Comparison of ENCODE assay signal across 20 mouse cellular contexts in genomic region chr5:74218524-74218923, GRCm38 (mm10). TPM values are rescaled to one million over a fixed set of nuclear protein-coding genes. Genes with fewer than 3 reads are reported as not detected.
DNase-seq lines count a peak whose midpoint lies in the region; ATAC-seq and TF ChIP-seq lines count a peak whose summit lies in the region.
"Had no signal": no experiment of that assay in that cellular context is flagged by ENCODE, and none has a peak within 500 bp of the region (broad histone marks: within the 10 kb centered on the region; RNA-seq: fewer than 3 reads in every experiment).

No protein-coding gene starts in this region.

- H3K27ac ChIP-seq in hindbrain, embryonic 10.5 days = 0 out of 2 replicates have a peak overlapping the region, but pooled peaks have one; percentile 12
- H3K27ac ChIP-seq in hindbrain, embryonic 14.5 days = no peak overlapping the region
- 0 out of 2 replicates have a peak overlapping the region, but pooled peaks have one; percentile 11 for H3K27ac ChIP-seq in embryonic facial prominence, embryonic 10.5 days (replicated peaks)
- H3K27ac ChIP-seq in embryonic facial prominence, embryonic 14.5 days (replicated peaks; ENCODE audit: low read depth, low read length) = peak overlapping the region; percentile 41; the same call in 1 of the 2 replicates
- no peak overlapping the region for H3K27ac ChIP-seq in intestine, embryonic 15.5 days
- H3K27ac ChIP-seq: forebrain, embryonic 15.5 days; heart, embryonic 13.5 days; hindbrain, embryonic 15.5 days had no signal

- no peak overlapping the region for H3K4me3 ChIP-seq in hindbrain, embryonic 10.5 days
- H3K4me3 ChIP-seq in hindbrain, embryonic 14.5 days (replicated peaks; ENCODE audit: low read length) = no peak overlapping the region
- H3K4me3 ChIP-seq in embryonic facial prominence, embryonic 10.5 days = no peak overlapping the region
- no peak overlapping the region for H3K4me3 ChIP-seq in embryonic facial prominence, embryonic 14.5 days (ENCODE audit: low read depth, low read length)
- no peak overlapping the region for H3K4me3 ChIP-seq in lung, adult 2 months (replicated peaks; ENCODE audit: extremely low read depth, low read depth, low read length)
- H3K4me3 ChIP-seq in intestine, embryonic 15.5 days (replicated peaks) = no peak overlapping the region
- H3K4me3 ChIP-seq: forebrain, embryonic 15.5 days; heart, embryonic 13.5 days; hindbrain, embryonic 15.5 days had no signal

- no peak overlapping the region for H3K9ac ChIP-seq in hindbrain, embryonic 14.5 days
- H3K9ac ChIP-seq in embryonic facial prominence, embryonic 14.5 days (ENCODE audit: low read depth, low read length) = no peak overlapping the region
- H3K9ac ChIP-seq in intestine, embryonic 15.5 days = no peak overlapping the region
- H3K9ac ChIP-seq: forebrain, embryonic 15.5 days; heart, embryonic 13.5 days; hindbrain, embryonic 15.5 days had no signal

- no peaks in the 10 kb centered on the region for H3K9me3 ChIP-seq in hindbrain, embryonic 10.5 days
- no peaks in the 10 kb centered on the region for H3K9me3 ChIP-seq in hindbrain, embryonic 14.5 days (ENCODE audit: control insufficient read depth, low read length)
- H3K9me3 ChIP-seq in embryonic facial prominence, embryonic 10.5 days = no peaks in the 10 kb centered on the region
- H3K9me3 ChIP-seq in embryonic facial prominence, embryonic 14.5 days (ENCODE audit: control insufficient read depth, low read length) = no peaks in the 10 kb centered on the region
- no peaks in the 10 kb centered on the region for H3K9me3 ChIP-seq in intestine, embryonic 15.5 days
- H3K9me3 ChIP-seq: forebrain, embryonic 15.5 days; heart, embryonic 13.5 days; hindbrain, embryonic 15.5 days had no signal

- no peaks in the 10 kb centered on the region for H3K27me3 ChIP-seq in hindbrain, embryonic 10.5 days (ENCODE audit: insufficient read depth, poor library complexity, severe bottlenecking)
- no peaks in the 10 kb centered on the region for H3K27me3 ChIP-seq in hindbrain, embryonic 14.5 days (ENCODE audit: control insufficient read depth, insufficient read depth, low read length)
- H3K27me3 ChIP-seq in embryonic facial prominence, embryonic 10.5 days (replicated peaks; ENCODE audit: low read depth, poor library complexity, severe bottlenecking) = no peaks in the 10 kb centered on the region
- H3K27me3 ChIP-seq in embryonic facial prominence, embryonic 14.5 days (replicated peaks; ENCODE audit: control insufficient read depth, insufficient read depth, low read length) = no peaks in the 10 kb centered on the region
- no peaks in the 10 kb centered on the region for H3K27me3 ChIP-seq in intestine, embryonic 15.5 days (replicated peaks)
- H3K27me3 ChIP-seq: forebrain, embryonic 15.5 days; heart, embryonic 13.5 days; hindbrain, embryonic 15.5 days; Patski had no signal

- DNase-seq in hindbrain, embryonic 10.5 days (ENCODE audit: low spot score) = no peak
- DNase-seq in hindbrain, embryonic 14.5 days (ENCODE audit: low spot score) = no peak
- no peak for DNase-seq in embryonic facial prominence, embryonic 10.5 days (ENCODE audit: low spot score)
- DNase-seq in embryonic facial prominence, embryonic 14.5 days (ENCODE audit: low spot score) = peak; percentile 59
- peak; percentile 65 for DNase-seq in retina, embryonic 14.5 days (ENCODE audit: low spot score)
- no peak for DNase-seq in lung, adult 2 months
- DNase-seq in right cerebral cortex, adult 2 months (ENCODE audit: low spot score in 2 of 2) = no peak
- DNase-seq: adrenal gland, adult 2 months; adrenal gland, postnatal 25 days; cerebellum, adult 18-20 months; cerebellum, postnatal 14 days; gastrocnemius, postnatal 36 days; heart, adult 11 months; heart, postnatal 4 days; kidney, adult 2 months had no signal

- H3K4me2 ChIP-seq in hindbrain, embryonic 14.5 days (replicated peaks) = no peak overlapping the region
- no peak overlapping the region for H3K4me2 ChIP-seq in embryonic facial prominence, embryonic 14.5 days (ENCODE audit: low read depth, low read length)
- no peak overlapping the region for H3K4me2 ChIP-seq in intestine, embryonic 15.5 days (replicated peaks)
- H3K4me2 ChIP-seq: forebrain, embryonic 15.5 days; heart, embryonic 13.5 days; hindbrain, embryonic 15.5 days had no signal

- TF ChIP-seq CTCF in lung, adult 2 months (IDR thresholded peaks at IDR 0.05; ENCODE audit: insufficient read depth, low read length) = no peak

- ATAC-seq in hindbrain, embryonic 14.5 days (ENCODE audit: low FRiP score) = no peak
- no peak for ATAC-seq in embryonic facial prominence, embryonic 14.5 days (ENCODE audit: low read depth)
- no peak for ATAC-seq in intestine, embryonic 15.5 days
- ATAC-seq: forebrain, embryonic 15.5 days; Patski had no signal

- H3K4me1 ChIP-seq in hindbrain, embryonic 10.5 days (replicated peaks) = peaks cover 39% of the 10 kb centered on the region
- peaks cover 9% of the 10 kb centered on the region; the same call in 1 of the 2 replicates for H3K4me1 ChIP-seq in hindbrain, embryonic 14.5 days (replicated peaks; ENCODE audit: control insufficient read depth, insufficient read depth, low read length)
- peaks cover 31% of the 10 kb centered on the region for H3K4me1 ChIP-seq in embryonic facial prominence, embryonic 10.5 days
- H3K4me1 ChIP-seq in embryonic facial prominence, embryonic 14.5 days (ENCODE audit: control insufficient read depth, insufficient read depth, low read length) = peaks cover 27% of the 10 kb centered on the region
- peaks cover 4% of the 10 kb centered on the region; the same call in 1 of the 2 replicates for H3K4me1 ChIP-seq in lung, adult 2 months (ENCODE audit: control insufficient read depth, insufficient read depth, low read length)
- peaks cover 10% of the 10 kb centered on the region for H3K4me1 ChIP-seq in intestine, embryonic 15.5 days (replicated peaks)

- no peaks in the 10 kb centered on the region for H3K36me3 ChIP-seq in hindbrain, embryonic 10.5 days
- H3K36me3 ChIP-seq in hindbrain, embryonic 14.5 days (replicated peaks; ENCODE audit: control insufficient read depth, insufficient read depth) = no peaks in the 10 kb centered on the region
- no peaks in the 10 kb centered on the region for H3K36me3 ChIP-seq in embryonic facial prominence, embryonic 10.5 days (replicated peaks)
- H3K36me3 ChIP-seq in embryonic facial prominence, embryonic 14.5 days (ENCODE audit: control insufficient read depth, insufficient read depth, low read length) = no peaks in the 10 kb centered on the region
- H3K36me3 ChIP-seq in intestine, embryonic 15.5 days = no peaks in the 10 kb centered on the region
- H3K36me3 ChIP-seq: forebrain, embryonic 15.5 days; heart, embryonic 13.5 days; hindbrain, embryonic 15.5 days had no signal

- 32% methylated on average over 4 of the region's 4 CpGs for WGBS in hindbrain, embryonic 10.5 days
- 32% methylated on average over 4 of the region's 4 CpGs for WGBS in hindbrain, embryonic 14.5 days
- WGBS in embryonic facial prominence, embryonic 10.5 days = 42% methylated on average over 4 of the region's 4 CpGs
- 20% methylated on average over 4 of the region's 4 CpGs for WGBS in embryonic facial prominence, embryonic 14.5 days
- WGBS in lung, adult 2 months = 84% methylated on average over 4 of the region's 4 CpGs
- 69% methylated on average over 4 of the region's 4 CpGs for WGBS in intestine, embryonic 15.5 days

- no peak for TF ChIP-seq POLR2A in lung, adult 2 months (IDR thresholded peaks at IDR 0.05; ENCODE audit: borderline replicate concordance, extremely low read depth, low read depth, low read length)

RNA-seq across cellular contexts. Expression of gene Rasl11b, which starts 23.4 kb away (rescaled TPM):
- 30.5 and 32.7 TPM in 2 replicates for polyA plus RNA-seq in hindbrain, embryonic 10.5 days (2016; fragmentation: Nextera tagmentation; extraction: Ambion mirVana)
- 15.4 and 16.5 TPM in 2 replicates for polyA plus RNA-seq in hindbrain, embryonic 14.5 days (2014; fragmentation: Nextera tagmentation; extraction: Ambion mirVana)
- 46.3 and 58.0 TPM in 2 replicates for polyA plus RNA-seq in embryonic facial prominence, embryonic 10.5 days (2016; fragmentation: Nextera tagmentation; extraction: Ambion mirVana)
- 62.9 and 75.4 TPM in 2 replicates for polyA plus RNA-seq in embryonic facial prominence, embryonic 14.5 days (2014; fragmentation: Nextera tagmentation; extraction: Ambion mirVana)
- polyA plus RNA-seq in lung, adult 2 months (2012; rRNA removed) = 32.3 and 37.9 TPM in 2 replicates
- 34.9 and 38.3 TPM in 2 replicates for polyA plus RNA-seq in intestine, embryonic 15.5 days (2015; fragmentation: Nextera tagmentation; extraction: Ambion mirVana)

Comparison
In these comparisons a context has a peak if more than half of its experiments do, and no peak if none do; other contexts are left out.
1. DNase-seq: peak in embryonic facial prominence, embryonic 14.5 days (single experiment) and retina, embryonic 14.5 days (single experiment); none in hindbrain, embryonic 10.5 days (single experiment), hindbrain, embryonic 14.5 days (single experiment), embryonic facial prominence, embryonic 10.5 days (single experiment), lung, adult 2 months (single experiment) and right cerebral cortex, adult 2 months (0 of 2).
2. H3K27ac ChIP-seq: peak in hindbrain, embryonic 10.5 days (single experiment), embryonic facial prominence, embryonic 10.5 days (single experiment) and embryonic facial prominence, embryonic 14.5 days (single experiment); none in hindbrain, embryonic 14.5 days (single experiment) and intestine, embryonic 15.5 days (single experiment).